Mouse (Mus musculus): ENCODE measurements at regions not wholly inside any gene's neighbourhood (a gene's known extent, or its start where the extent isn't known, plus 50 kb on each side); places are given as distances from the start of the nearest gene placed in this dataset.
"Not testable (repeated sequence)": the region's sequence is repeated elsewhere in the genome, so short reads cannot be mapped to it uniquely, and the experiment has no call there.

- H3K9ac ChIP-seq (ENCODE audit: low read length): no peak overlapping the region
- H3K4me2 ChIP-seq (ENCODE audit: low read depth): no peak overlapping the region
- H3K27me3 ChIP-seq (ENCODE audit: control insufficient read depth, insufficient read depth, low read length): no peaks in the 10 kb centered on the region
- no peaks in the 10 kb centered on the region for H3K36me3 ChIP-seq (ENCODE audit: control insufficient read depth, insufficient read depth, low read length)
- DNase-seq (ENCODE audit: low spot score): no peak
- H3K4me1 ChIP-seq (ENCODE audit: control insufficient read depth, insufficient read depth, low read length): no peaks in the 10 kb centered on the region
- 72% methylated on average over 8 of the region's 8 CpGs for WGBS
- no peaks in the 10 kb centered on the region for H3K9me3 ChIP-seq (ENCODE audit: control insufficient read depth, low read length)
- no peak for ATAC-seq (ENCODE audit: insufficient read depth, low FRiP score, low TSS enrichment)
- H3K27ac ChIP-seq (ENCODE audit: low read depth, low read length): no peak overlapping the region
- H3K4me3 ChIP-seq (ENCODE audit: low read depth, low read length): no peak overlapping the region
These were observed 56.1 kb downstream of the Bbs10 start for GRCm38 (mm10) chr10:111354607-111355006.

- 100% methylated on average over 1 of the region's 1 CpGs for WGBS
- H3K4me1 ChIP-seq (ENCODE audit: control insufficient read depth, insufficient read depth, low read length); H3K27me3 ChIP-seq (ENCODE audit: control insufficient read depth, insufficient read depth, low read length); H3K36me3 ChIP-seq (ENCODE audit: control insufficient read depth, insufficient read depth, low read length); DNase-seq (ENCODE audit: low spot score); H3K9ac ChIP-seq (ENCODE audit: low read length); H3K4me3 ChIP-seq (ENCODE audit: low read depth, low read length); ATAC-seq (ENCODE audit: insufficient read depth, low FRiP score, low TSS enrichment); H3K4me2 ChIP-seq (ENCODE audit: low read depth); H3K27ac ChIP-seq (ENCODE audit: low read depth, low read length); H3K9me3 ChIP-seq (ENCODE audit: control insufficient read depth, low read length): not testable (repeated sequence)
These were observed 59.9 kb downstream of the Bbs10 start for GRCm38 (mm10) chr10:111358340-111358739.

DNA sequence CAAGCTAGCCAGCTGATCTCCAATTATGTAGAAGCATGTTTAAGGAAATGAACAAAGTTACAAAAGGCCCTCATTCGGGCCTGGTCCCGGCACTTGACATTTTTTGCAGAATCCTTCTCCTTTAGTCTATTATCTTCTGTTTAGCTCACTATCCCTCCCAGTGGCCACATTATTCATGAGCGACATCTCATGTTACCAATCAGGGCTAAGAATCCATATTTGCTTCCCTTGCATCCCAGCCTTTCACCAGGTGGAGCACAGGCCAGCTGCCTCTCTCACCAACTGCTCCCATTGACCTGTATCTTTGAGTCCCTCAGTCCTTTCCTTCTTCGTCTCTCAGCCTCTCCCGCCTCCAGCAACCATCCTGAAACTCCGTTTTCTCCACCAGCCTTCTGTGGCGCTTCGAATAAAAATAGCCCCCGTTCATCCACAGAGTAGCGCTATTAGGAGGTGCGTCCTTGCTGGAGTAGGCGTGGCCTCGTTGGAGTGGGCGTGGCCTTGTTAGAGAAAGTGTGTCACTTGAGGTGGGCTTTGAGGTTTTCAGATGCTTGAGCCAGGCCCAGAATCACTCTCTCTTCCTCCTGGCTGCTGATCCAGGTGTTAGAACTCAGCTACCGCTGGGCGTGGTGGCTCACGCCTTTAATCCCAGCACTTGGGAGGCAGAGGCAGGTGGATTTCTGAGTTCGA is 63.4 kb downstream of the Bbs10 start:
- Histone ChIP-seq H3K27me3 (ENCODE audit: control insufficient read depth, insufficient read depth, low read length) (no peaks in the 10 kb centered on the region), H3K4me1 (ENCODE audit: control insufficient read depth, insufficient read depth, low read length) (no peaks in the 10 kb centered on the region), H3K27ac (ENCODE audit: low read depth, low read length) (no peak overlapping the region), H3K4me3 (ENCODE audit: low read depth, low read length) (no peak overlapping the region), H3K36me3 (ENCODE audit: control insufficient read depth, insufficient read depth, low read length) (no peaks in the 10 kb centered on the region), H3K4me2 (ENCODE audit: low read depth) (no peak overlapping the region), H3K9me3 (ENCODE audit: control insufficient read depth, low read length) (no peaks in the 10 kb centered on the region), H3K9ac (ENCODE audit: low read length) (no peak overlapping the region)
- ATAC-seq (ENCODE audit: insufficient read depth, low FRiP score, low TSS enrichment) (no peak), DNase-seq (ENCODE audit: low spot score) (no peak)
- 92% methylated on average over 17 of the region's 18 CpGs for WGBS

GRCm38 (mm10) chr10:111363729-111364617 is 65.5 kb downstream of the Bbs10 start:
- Histone ChIP-seq H3K4me2 (ENCODE audit: low read depth) (no peak overlapping the region), H3K27ac (ENCODE audit: low read depth, low read length) (no peak overlapping the region), H3K4me3 (ENCODE audit: low read depth, low read length) (no peak overlapping the region), H3K4me1 (ENCODE audit: control insufficient read depth, insufficient read depth, low read length) (no peaks in the 10 kb centered on the region), H3K9ac (ENCODE audit: low read length) (no peak overlapping the region), H3K9me3 (ENCODE audit: control insufficient read depth, low read length) (no peaks in the 10 kb centered on the region), H3K27me3 (ENCODE audit: control insufficient read depth, insufficient read depth, low read length) (no peaks in the 10 kb centered on the region), H3K36me3 (ENCODE audit: control insufficient read depth, insufficient read depth, low read length) (no peaks in the 10 kb centered on the region)
- ATAC-seq (ENCODE audit: insufficient read depth, low FRiP score, low TSS enrichment): no peak
- DNase-seq (ENCODE audit: low spot score): no peak
- 55% methylated on average over 14 of the region's 14 CpGs for WGBS

DNA sequence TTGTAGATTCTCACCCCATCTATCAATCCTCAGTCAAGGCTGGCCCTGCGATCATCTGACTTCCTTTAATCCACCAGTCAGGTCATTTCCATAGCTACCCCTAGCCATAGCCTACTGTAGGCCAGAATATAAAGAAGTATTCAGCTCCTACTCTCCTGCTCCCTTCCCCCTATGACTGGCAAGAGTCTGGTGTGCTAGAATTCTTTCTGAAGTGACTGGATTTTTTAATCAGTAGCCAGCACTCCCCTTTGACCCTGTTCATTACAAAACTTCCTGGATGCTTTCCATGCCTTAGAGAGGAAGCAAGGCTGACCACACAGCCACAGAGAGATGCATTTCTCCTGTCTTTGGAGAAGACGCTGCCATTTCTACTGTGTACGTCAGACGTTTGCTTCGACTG is 66.5 kb downstream of the Bbs10 start:
- H3K4me1 ChIP-seq (ENCODE audit: control insufficient read depth, insufficient read depth, low read length): no peaks in the 10 kb centered on the region
- no peak for DNase-seq (ENCODE audit: low spot score)
- H3K27me3 ChIP-seq (ENCODE audit: control insufficient read depth, insufficient read depth, low read length): no peaks in the 10 kb centered on the region
- no peak for ATAC-seq (ENCODE audit: insufficient read depth, low FRiP score, low TSS enrichment)
- no peaks in the 10 kb centered on the region for H3K36me3 ChIP-seq (ENCODE audit: control insufficient read depth, insufficient read depth, low read length)
- H3K9ac ChIP-seq (ENCODE audit: low read length): no peak overlapping the region
- no peak overlapping the region for H3K27ac ChIP-seq (ENCODE audit: low read depth, low read length)
- no peaks in the 10 kb centered on the region for H3K9me3 ChIP-seq (ENCODE audit: control insufficient read depth, low read length)
- WGBS: 80% methylated on average over 5 of the region's 5 CpGs
- no peak overlapping the region for H3K4me2 ChIP-seq (ENCODE audit: low read depth)
- no peak overlapping the region for H3K4me3 ChIP-seq (ENCODE audit: low read depth, low read length)

DNA sequence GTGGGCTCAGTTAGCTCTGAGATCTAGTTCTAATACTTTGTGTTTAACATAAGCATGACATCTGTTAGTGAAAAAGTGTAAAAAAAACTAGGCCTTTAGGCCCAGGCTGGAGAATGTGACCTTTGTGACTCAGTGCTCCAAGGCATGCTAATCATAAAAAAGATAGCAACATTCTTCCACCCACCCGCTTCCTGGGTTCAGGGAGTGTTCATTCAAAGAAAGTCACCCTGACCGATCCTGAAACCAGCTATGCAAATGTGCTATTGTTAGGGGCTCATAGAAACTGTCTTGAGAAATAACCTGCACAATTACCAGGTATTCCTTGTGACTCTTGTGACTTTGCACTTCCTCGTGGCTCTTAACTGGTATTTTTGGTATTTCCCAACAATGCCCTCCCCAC is 70.6 kb downstream of the Bbs10 start:
- not testable (repeated sequence) for H3K36me3 ChIP-seq (ENCODE audit: control insufficient read depth, insufficient read depth, low read length); H3K27me3 ChIP-seq (ENCODE audit: control insufficient read depth, insufficient read depth, low read length); H3K4me1 ChIP-seq (ENCODE audit: control insufficient read depth, insufficient read depth, low read length); H3K4me3 ChIP-seq (ENCODE audit: low read depth, low read length); DNase-seq (ENCODE audit: low spot score); H3K9ac ChIP-seq (ENCODE audit: low read length); H3K9me3 ChIP-seq (ENCODE audit: control insufficient read depth, low read length); H3K4me2 ChIP-seq (ENCODE audit: low read depth); H3K27ac ChIP-seq (ENCODE audit: low read depth, low read length); ATAC-seq (ENCODE audit: insufficient read depth, low FRiP score, low TSS enrichment)
- WGBS: 87% methylated on average over 3 of the region's 3 CpGs

DNA sequence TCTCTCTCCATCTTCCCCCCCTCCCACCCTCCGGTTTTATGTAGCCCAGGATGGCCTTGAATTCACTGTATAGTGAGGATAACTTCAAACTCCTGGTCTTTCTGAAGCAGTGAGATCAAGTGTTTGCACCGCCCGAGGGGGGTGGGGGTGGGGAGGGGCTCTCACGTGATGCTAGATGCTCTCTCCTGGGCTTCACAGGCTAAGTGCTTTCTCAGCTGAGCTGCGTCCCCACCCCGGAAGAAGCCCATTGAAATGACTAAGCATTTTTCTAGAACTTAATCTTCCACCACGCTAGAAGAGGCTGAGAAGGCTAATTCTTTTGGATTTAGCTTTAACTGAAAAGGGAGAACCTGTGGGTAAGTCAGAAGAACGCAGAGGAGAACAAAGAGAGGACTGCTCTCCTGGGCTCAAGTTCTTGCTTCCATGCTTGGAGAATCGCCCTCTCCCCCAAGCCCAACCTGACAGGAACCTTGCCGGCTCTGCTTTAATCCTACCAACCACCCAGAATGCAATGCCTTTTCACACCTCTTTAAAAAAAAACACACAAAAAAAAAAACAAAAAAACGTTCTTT is 79.7 kb downstream of the Bbs10 start:
- no peak for ATAC-seq (ENCODE audit: insufficient read depth, low FRiP score, low TSS enrichment)
- no peaks in the 10 kb centered on the region for H3K4me1 ChIP-seq (ENCODE audit: control insufficient read depth, insufficient read depth, low read length)
- no peak for DNase-seq (ENCODE audit: low spot score)
- no peak overlapping the region for H3K27ac ChIP-seq (ENCODE audit: low read depth, low read length)
- no peaks in the 10 kb centered on the region for H3K36me3 ChIP-seq (ENCODE audit: control insufficient read depth, insufficient read depth, low read length)
- H3K4me2 ChIP-seq (ENCODE audit: low read depth): no peak overlapping the region
- H3K4me3 ChIP-seq (ENCODE audit: low read depth, low read length): no peak overlapping the region
- no peak overlapping the region for H3K9ac ChIP-seq (ENCODE audit: low read length)
- no peaks in the 10 kb centered on the region for H3K27me3 ChIP-seq (ENCODE audit: control insufficient read depth, insufficient read depth, low read length)
- no peaks in the 10 kb centered on the region; the same call in 1 of the 2 replicates for H3K9me3 ChIP-seq (ENCODE audit: control insufficient read depth, low read length)
- WGBS: 57% methylated on average over 11 of the region's 11 CpGs

GRCm38 (mm10) chr10:111381689-111382088 is 83.2 kb downstream of the Bbs10 start:
- Histone ChIP-seq H3K9me3 (ENCODE audit: control insufficient read depth, low read length) (no peaks in the 10 kb centered on the region; the same call in 1 of the 2 replicates), H3K27ac (ENCODE audit: low read depth, low read length) (no peak overlapping the region)
- DNase-seq (ENCODE audit: low spot score): no peak

More at GRCm38 (mm10) chr10:111381689-111382088, 83.2 kb downstream of the Bbs10 start:
- Histone ChIP-seq H3K9ac (ENCODE audit: low read length) (no peak overlapping the region), H3K4me2 (ENCODE audit: low read depth) (no peak overlapping the region), H3K4me1 (ENCODE audit: control insufficient read depth, insufficient read depth, low read length) (no peaks in the 10 kb centered on the region), H3K36me3 (ENCODE audit: control insufficient read depth, insufficient read depth, low read length) (no peaks in the 10 kb centered on the region), H3K27me3 (ENCODE audit: control insufficient read depth, insufficient read depth, low read length) (no peaks in the 10 kb centered on the region), H3K4me3 (ENCODE audit: low read depth, low read length) (no peak overlapping the region)
- 73% methylated on average over 15 of the region's 15 CpGs for WGBS
- peak; percentile 38; the same call in 1 of the 2 replicates for ATAC-seq (ENCODE audit: insufficient read depth, low FRiP score, low TSS enrichment)
